Mouse (Mus musculus) left cerebral cortex, adult 11 months (tissue): Measurements from ENCODE around the gene Tob2.

Experiments
- DNase-seq: peaks from one replicate; pipeline ENCODE4 v3.0.0; 2022; ENCODE audit warnings: low spot score

Tob2 gene

DNA sequence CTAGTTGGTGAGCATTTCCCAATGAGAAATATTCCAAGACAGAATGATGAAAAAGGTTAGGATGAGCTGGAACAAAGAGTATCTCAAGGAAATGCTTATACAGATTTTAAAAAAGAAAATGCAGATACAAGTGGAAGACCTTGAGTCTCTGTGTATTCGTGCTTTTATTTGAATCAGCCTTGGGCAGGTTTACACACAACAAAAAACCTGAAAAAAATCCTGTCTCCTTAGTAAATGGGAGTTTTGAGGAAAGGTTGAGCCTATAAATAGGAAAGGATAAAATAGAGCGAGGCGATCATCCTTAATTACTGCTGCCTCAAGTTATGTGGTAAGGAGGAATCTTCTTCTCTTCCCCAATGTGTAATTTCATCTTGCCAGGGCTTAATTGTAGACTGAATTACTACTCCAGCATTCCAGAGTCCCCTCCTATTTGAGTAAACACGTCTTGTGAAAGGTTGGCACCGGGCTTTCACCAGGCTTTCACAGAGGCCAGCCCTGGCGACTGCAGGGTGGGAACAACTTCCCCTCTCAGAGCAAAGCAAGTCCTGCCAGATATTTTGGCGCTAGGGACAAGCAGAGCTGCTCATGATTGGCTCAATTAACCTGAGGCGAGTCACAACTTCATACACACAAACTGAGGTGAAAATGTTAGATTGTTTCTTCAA is 2.0 kb upstream of the Tob2 start:
- DNase-seq: no peak

DNA sequence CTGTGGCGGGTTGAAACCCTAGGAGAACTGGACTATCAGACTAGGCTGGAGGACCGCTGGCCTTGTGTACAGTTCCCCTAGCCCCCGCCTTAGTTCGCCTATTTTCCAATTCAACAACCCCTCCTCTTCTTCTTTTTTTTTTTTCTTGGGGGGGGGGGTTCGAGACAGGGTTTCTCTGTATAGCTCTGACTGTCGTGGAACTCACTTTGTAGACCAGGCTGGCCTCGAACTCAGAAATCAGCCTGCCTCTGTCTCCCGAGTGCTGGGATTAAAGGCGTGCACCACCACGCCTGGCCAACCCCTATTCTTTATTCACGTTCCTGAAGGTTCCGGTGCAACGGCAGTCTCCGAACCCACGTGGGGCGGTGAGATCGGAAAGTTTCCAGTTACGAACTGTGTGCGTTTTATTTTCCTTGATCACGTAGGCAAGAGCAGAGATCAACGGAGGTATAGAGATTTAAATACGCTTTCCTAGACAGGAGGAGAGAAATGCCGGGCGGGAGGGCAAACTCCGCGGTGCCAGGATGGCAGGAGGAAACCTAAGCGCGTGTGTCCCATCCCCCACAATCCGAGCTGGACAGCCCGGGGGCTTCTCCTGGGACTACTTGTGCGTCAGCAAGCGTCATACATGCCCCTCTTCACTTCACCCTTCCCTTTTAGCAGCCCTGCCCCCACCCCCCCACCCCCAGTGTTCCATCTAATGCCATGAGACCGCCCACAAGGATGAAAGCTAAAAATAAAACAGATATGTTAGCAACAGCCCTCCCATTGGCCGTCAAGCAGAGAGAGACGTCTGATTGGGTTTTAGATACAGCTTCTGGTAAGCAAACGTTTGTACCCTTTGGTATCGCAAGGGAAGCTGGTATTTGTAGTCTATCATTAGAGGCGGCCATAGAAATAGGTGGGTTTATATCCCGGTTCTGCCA is 997 bp upstream of the Tob2 start:
- DNase-seq: peak; percentile 96

DNA sequence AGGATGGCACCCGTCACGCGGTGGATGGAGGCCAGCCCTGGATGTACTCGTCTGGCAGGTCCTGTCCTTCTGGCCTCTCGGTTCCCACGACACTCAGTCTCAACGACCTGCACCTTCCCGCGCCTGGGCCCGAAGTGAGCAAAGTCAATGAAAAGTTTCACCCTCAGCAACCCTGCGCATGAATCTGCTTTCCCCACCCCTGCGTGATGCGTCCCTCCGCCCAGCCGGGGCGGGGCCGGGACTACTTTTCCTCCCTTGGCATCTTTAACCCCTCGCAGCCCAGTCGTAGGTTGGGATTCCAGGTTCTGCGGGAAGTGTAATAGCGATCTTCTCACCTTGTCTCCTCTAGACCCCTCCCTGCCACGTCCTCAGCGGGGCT is 469 bp downstream of the Tob2 start:
- peak; percentile 86 for DNase-seq

DNA sequence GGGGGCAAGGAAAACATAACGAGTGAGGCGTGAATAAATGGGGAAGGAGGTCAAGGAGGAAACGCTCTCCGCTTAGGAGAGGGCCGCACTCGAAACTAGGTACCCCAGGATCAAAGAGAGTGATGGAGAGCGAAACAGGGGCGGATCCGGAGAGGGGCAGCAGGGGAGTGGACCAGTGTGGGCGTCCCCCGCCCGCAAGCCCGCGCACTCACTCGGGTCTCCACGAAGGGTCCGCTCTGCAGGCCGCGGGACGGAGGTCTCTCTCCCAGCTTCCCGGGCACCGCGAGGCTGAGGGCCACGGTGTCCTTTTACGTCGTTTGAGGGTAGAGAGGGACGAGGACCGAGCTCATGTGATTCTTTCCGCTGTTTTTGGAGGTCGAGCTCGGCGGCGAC is 876 bp downstream of the Tob2 start:
- DNase-seq: no peak

DNA sequence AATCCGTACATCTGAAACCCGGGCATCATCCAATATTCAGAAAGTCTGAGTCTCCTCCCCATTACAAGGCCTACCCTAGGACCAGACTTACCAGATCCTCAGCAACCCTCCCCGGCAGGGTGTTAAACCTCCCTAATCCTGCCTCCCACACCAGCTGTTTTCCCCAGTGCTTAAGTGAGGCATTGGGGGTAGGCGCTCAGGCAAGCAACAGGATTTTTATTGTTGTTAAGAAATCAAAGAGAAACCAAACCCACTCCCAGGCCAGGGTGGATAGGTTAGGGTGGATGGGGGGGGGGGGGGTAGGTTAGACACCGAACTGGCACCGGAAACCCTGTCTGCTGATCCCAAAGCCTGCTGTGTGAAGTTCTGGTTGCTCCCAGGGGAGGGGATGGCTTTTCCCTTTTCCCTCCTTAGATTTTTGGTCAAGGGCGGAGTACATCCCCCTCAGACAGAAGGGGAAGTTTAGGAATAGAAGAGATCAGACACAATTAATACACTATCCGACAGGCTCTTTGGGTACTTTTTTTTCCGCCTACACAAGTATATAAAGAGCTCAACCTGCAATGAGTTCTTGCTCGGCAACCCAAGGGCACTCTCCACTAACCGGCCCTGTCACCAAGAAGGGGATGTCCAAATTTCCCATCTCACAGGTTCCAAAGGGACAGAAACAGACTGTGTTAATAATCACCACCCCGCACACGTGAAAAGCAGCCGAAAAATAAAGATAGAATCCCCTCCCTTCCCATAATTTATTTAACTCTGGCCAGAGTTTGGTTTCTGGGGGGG is 1.5 kb downstream of the Tob2 start:
- no peak for DNase-seq

DNA sequence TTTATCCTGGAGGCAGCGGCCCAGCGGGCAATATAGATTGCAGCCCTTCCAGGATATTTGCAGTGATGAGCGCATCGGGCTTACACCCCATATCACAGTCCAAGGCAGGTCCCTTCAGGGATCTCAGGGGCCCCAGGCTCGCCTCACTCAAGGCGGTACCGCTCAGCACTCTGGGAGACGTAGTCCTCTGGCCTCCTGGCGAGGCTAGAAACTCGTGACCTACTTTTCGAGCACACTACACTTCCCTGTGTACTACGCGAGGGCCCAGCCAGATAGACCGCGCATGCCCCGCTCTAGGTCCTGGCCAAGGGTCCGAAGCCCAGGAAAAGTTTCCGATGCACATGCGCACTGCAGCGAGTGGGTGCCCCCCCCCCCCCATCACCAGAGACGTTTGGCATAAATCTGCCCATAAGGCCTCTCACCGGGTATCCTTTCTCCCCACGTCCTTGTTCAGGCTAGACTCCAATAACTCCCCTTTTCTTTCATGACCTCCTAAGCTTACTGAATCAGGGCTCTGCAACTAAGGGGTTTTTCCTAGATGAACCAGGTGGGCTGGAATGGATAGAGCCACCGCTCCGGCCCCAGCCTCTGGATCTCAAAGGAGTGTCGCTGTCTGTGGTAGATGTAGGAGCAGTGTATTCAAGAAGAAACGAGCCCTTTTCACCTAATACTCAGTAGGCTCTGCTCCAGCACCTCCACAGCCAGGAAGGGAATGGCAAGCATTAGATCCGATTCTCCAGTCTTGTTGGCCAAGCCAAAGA is 2.4 kb downstream of the Tob2 start:
- peak; percentile 87 for DNase-seq

DNA sequence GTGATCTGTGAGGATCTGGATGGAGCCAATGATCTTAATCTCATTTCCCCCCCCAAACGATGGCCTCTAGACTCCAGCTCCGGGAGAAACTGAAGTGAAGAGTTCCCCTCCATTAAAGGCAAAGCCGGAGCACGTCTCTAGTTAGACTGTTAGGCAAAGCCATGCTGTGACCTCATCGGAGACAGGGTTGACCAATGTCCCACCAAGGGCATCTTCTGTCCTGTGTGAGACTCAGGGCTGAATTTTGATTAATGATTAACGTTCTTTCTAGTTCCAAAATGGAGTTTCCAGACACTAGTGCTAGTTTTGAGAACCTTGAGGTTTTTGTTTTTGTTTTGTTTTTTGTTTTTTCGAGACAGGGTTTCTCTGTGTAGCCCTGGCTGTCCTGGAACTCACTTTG is 5.5 kb downstream of the Tob2 start:
- no peak for DNase-seq

DNA sequence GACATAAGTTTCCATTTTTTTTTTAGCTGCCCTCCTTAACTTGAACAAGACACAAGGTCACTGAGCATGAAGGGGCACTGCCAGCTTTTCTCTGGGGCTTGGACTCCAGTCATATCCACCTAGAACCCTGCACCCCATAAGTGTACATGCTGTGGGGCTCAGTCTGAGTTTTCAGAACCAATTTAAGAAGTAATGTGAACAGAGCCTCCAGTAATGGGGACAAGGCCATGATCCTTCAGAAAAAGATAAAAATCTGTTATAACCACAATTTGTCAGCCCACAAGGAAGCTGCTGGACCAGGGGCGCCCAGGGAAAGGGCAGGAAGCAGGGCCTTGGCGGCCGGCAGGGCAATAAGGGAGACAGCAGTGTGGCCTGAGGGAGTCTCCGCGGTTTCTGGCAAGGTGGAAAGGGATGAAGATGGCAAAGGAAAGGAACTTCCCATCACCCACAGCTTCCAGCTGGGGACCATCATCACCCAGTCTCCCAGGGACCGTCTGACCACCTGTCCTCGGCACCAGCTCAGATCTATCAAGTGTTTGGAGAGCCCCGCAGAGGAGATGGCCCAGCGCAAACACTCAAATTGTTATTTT is 6.1 kb downstream of the Tob2 start:
- no peak for DNase-seq

DNA sequence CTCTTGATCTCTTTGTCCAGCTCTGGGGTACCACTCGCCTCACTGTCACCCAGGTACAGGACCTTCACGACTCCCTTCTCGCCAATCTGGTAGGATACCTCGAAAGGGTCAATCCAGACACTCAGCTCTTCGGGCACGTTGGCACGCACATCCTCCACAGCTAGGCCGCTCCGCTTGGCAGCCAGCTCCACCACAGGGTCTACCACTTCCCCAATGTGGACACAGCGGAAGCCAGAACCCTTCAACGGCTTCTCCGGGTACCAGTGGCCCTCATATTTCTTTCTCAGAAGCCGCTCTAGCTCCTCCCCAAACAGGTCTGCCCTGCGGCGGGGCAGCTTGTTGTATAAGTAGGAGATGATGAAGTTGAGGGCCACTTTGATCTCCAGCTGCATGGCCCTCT is 7.2 kb downstream of the Tob2 start:
- no peak for DNase-seq

DNA sequence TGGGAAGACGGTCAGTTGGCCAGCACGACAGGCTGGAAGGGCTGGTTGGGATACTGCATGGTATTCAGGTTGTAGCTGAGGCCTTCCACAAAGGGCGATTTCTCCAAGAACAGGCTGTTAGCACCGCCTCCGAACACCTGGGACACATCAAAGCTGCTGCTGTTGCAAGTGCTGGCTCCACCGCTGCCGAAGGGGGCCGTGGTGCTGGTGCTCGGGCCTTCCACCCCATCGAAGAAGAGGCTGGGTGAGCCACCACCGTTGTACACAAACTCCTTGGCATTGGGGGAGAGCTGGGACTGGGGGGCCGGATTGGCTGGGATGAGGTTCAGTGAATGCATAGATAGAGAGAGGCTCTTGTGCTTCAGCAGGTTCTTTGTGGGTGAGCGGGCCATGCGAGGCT is 7.9 kb downstream of the Tob2 start:
- DNase-seq: no peak

DNA sequence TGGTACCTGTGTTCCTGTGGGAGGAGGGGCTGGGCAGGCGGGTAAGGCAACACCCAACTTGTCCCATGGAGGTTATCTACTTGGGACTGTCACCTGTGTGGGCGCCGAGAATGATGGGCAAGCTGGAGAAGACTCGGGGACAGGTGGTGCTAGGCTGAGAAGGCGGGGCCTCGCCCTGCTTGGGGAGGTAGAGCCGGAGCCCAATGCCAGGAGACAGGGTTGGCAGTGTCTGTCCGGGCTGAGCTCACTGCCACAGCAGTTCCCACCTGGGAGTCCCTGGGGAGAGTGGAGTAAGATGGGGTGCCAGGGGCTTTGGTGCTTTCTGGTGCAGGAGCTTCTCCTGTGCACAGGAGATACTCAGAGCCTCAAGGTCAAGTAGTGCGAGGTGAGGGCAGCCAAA is 9.5 kb downstream of the Tob2 start:
- DNase-seq: no peak

DNA sequence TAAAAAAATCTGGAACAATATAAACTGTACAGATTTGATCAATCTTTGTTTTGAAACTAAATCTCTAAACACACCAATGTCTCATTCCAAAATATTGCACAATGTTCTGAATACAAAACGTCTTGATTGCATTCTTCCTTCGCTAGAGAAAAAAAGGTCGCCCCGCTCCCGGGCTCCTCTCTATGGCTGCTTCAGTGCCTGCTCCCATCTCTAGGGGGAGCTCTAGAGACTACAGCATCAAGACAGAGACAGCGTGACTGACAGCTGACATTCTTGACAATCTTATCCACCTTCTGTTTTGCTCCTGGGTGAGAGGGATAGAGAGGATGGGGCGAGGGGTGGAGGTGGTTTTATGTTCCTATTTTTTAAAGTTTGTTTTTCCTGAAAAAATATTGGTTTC is 10.3 kb downstream of the Tob2 start:
- DNase-seq: no peak

DNA sequence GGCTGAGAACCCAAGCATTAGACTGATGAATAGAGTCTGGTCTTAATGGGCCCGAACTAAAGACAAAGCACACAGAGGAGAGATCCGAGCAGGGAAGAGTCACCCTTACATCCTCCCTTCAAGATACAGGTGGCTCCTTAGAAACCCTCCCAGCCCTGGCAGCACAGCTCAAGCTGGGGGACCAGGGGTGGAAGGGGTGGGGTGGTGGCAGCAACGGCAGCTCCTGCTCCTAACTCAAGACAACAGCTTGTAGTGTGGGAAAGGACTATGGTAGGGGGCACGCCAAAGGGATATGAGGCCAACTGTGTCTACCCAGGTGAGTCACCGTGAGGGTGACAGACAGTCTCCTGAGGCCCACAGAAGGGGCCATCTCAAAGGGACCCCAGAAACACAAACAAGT is 10.7 kb downstream of the Tob2 start:
- no peak for DNase-seq

DNA sequence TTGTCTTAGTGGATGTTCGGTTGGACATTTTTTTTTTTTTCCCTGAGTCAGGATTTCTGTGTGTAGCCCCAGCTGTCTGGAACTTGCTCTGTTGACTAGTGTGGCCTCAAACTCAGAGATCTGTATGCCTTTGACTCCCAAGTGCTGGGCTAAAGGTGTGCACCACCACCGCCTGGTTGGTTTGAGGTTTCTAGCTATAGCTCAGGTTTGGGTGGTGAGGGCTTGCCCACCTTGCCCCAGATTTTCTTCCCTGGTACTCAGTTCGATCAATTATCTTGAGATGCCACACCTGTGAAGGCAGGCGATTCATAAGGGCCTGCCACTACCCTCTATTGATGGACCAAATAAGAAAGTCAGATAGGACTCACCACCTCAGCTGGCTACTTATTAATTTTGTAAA is 11.4 kb downstream of the Tob2 start:
- DNase-seq: no peak

DNA sequence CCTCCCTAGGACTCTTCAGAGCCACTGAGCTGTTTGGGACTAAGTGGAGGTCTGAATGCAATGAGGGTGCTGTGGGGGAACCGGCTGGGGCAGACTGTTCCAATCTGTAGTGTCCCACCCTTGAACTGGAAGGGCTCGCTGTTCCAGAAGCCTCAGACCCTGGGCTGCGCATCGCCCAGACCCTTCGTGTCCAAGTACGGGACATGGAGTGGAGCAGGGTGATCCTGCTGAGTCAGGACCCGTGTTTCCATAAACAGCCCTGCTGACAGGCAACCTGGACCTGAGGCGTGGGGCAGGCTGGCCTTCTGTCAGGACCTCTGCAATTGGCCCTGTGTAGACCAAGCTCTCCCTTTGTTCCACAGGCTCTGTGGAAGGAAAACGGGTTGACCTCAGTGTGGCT is 11.8 kb downstream of the Tob2 start:
- DNase-seq: no peak

DNA sequence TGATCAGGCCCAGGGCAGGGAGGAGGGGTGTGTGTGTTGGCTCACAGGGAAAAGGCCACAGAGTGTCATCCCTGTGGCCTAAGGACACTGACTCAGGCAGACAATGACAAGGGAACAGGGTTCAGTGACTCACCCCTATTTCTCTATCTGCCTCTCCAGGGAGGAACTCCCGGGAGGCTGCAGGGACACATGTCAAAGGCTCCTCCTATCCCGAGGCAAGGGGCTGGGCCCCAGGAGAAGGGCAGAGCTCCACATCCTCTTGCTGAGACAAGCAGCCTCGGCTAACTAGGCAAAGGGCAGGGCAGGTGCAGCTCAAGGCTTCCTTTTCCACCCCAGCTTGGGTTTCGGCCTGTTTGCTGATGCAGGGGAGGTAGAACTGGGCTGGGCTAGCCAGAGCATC is 12.9 kb downstream of the Tob2 start:
- no peak for DNase-seq

DNA sequence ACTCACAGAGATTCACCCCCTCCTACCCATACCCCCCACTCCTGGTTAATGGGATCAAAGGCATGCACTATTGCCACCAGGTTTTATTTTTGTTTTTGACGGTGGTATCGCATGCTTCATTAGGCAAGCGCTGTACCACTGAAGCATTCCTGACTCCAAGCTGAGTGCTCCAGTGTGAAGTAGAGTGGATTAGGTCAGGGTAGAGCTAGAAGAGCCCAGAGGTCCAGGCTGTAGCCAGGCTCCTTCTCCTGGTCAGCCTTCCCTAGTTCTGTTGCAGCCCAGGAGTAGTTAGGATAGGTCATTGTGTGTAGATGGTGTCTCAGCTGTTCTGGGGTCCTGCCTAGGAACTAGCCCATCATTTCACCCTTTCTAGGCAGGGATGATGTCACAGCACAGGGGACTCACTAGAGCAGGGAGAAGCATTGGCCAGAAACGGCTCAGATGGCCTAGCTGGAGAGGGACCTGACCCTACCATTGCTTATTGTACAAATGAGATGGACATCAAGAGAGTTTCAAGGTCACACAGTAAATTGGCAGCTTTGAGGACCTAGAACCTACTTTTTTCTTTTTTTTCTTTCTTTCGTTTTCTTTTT is 13.5 kb downstream of the Tob2 start:
- DNase-seq: no peak

DNA sequence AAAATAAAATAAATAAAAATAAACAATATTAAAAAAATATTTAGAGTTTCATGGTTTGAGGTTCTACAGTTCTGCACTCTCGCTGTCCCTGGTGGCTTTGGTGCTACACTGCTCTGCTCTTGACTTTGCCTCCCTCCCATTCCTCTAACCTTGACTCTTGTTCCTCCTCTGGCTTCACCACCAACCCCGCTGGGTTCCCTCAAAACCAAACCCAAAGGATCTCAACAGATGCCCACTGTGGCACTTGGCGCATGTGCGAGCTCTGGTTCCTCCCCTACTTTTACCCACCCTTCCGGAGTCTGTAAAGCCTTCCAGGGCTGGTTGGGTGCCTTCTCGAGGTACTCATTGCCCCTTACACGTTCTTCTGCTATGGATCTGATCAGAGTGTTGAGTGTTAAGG is 16.3 kb downstream of the Tob2 start:
- no peak for DNase-seq

DNA sequence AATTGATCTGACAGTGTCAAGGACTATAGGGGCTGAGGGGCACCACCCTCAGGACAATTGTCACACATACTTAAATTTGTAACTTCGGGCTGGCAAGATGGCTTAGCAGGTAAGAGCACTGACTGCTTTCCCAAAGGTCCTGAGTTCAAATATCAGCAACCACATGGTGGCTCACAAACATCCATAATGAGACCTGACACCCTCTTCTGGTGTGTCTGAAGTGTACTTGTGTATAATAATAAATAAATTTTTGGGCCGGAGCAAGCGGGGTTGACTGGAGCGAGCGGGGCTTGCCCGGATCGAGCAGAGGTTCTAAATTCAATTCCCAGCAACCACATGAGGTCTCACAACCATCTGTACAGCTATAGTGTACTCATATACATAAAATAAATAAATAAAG is 18.3 kb downstream of the Tob2 start:
- no peak for DNase-seq

DNA sequence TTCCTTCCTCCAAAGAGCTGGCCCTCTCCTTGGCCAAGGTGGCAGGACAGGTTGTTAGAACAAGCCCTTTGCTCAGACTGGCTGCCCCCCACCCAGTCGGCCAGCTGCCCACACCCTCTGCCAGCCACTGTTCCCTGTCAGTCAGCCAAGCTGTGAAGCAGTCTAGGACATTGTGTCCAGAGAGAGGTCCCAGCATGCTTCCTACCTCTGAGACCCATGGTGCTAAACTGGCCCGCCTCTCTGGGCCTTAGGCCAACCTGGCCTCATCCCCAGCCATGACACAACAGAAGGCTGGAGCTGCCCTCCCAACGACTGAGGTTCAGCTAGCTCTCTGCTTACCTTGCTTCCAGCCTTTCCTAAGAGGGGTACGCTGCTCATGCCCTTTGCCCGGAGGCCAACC is 19.0 kb downstream of the Tob2 start:
- peak; percentile 84 for DNase-seq

DNA sequence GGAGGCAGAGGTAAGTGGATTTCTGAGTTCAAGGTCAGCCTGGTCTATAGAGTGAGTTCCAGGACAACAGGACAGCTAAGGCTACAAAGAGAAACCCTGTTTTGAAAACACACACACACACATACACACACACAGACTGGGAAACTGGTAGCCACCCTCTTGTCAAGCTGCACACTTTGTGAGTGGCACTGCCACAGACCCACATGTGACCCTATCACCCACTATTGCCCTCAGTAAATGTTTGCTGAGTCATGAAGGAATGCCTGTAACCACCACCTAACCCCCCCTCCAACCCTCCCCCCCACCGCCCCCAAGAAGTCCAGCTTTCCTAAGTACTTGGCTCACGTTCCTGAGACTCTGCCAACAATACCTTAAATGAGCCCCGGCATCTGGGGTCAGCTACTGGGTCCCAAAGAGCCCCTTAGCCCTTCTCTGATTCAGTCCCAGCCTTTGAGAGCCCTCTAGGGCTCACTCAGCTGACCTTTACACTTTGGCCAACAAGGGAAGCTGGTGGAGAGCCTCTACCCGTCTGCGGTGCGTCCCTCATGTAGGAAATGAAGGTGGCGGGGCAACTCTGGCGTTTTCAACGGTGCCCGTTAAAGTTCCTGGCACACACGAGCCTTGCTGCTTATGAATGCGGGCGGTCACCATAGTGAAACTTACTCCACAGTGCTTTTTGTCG is 19.9 kb downstream of the Tob2 start:
- no peak for DNase-seq
